Mouse (Mus musculus) bone marrow macrophage, adult 2 months (primary cell): Measurements from ENCODE around the gene Qrich2.

ENCODE experiments used
- CTCF ChIP-seq: IDR thresholded peaks from 2 replicates; pipeline ENCODE4 v1.5.1; 2012; ENCODE audit warnings: low read depth, mild to moderate bottlenecking, low read length, moderate library complexity
- POLR2A ChIP-seq: IDR thresholded peaks from 2 replicates; pipeline ENCODE4 v1.6.1; 2012; ENCODE audit warnings: mild to moderate bottlenecking, low read depth, low read length, borderline replicate concordance

- TF ChIP-seq CTCF: no peak
- no peak for TF ChIP-seq POLR2A
Observed at GRCm38 (mm10) chr11:116470896-116471295, 4.9 kb upstream of the Qrich2 start.
